Mouse (Mus musculus) megakaryocyte-erythroid progenitor cell, adult 5 weeks (primary cell): ENCODE results near the gene Gm17364. TPM values are rescaled to one million over a fixed set of nuclear protein-coding genes. Genes with fewer than 3 reads are reported as not detected.

Source experiments
- polyA plus RNA-seq: library from polyadenylated mRNA; stranded (reverse); fragments of >175 nt; gene quantifications from 2 replicates; pipeline ENCODE4 v1.2.3, GENCODE M21; 2012

Gm17364 gene
- not detected in 2 replicates for polyA plus RNA-seq

GRCm38 (mm10) chr13:41273927-41274650 lies at the start of gene Gm17364:
Gene Gm17364 (minus strand): TSS chr13:41273977.

GRCm38 (mm10) chr13:41249538-41250317 lies 24.0 kb downstream of the Gm17364 start, which contains the start of gene Smim13:
Gene Smim13 (plus strand): TSS chr13:41249844.

Other genes starting within 250 kb of the Gm17364 start
- gene Mak, start 194.3 kb downstream of the Gm17364 start, polyA plus RNA-seq = 0.01 TPM in 1 of 2 replicates, not detected in the other
- not detected in 2 replicates for gene Gcm2, start 162.9 kb downstream of the Gm17364 start, polyA plus RNA-seq
- gene Sycp2l, start 159.7 kb downstream of the Gm17364 start, polyA plus RNA-seq = not detected in 2 replicates
- 0.01 and 0.05 TPM in 2 replicates for gene Elovl2, start 53.6 kb downstream of the Gm17364 start, polyA plus RNA-seq
- gene Smim13, start 24.1 kb downstream of the Gm17364 start, polyA plus RNA-seq = 1.5 and 1.9 TPM in 2 replicates
- gene Nedd9, start 213.4 kb upstream of the Gm17364 start, polyA plus RNA-seq = 2.5 and 3.1 TPM in 2 replicates